Mouse (Mus musculus) G1E (cell line): ENCODE data around the gene Ppp2r5c.

Experiments used
- CTCF ChIP-seq: IDR thresholded peaks from 2 replicates; pipeline ENCODE4 v1.5.1; 2012; ENCODE audit warnings: low read depth, low read length, inconsistent platforms, mixed read lengths
- TAL1 ChIP-seq: conservative IDR thresholded peaks from 2 replicates; pipeline ENCODE4 v1.6.1; 2012; ENCODE audit warnings: low read depth, low read length, inconsistent platforms, mixed read lengths

- TF ChIP-seq CTCF: no peak
- no peak for TF ChIP-seq TAL1
These were observed 105.2 kb downstream of the Ppp2r5c start for GRCm38 (mm10) chr12:110552113-110552512.
